In genomic region chr2:142560896-142561500, GRCm38 (mm10) we compare ENCODE assay signal across 9 mouse cellular contexts.
DNase-seq lines count a peak whose midpoint lies in the region; ATAC-seq lines count a peak whose summit lies in the region.
"Had no signal": no experiment of that assay in that cellular context is flagged by ENCODE, and none has a peak within 500 bp of the region (broad histone marks: within the 10 kb centered on the region; RNA-seq: fewer than 3 reads in every experiment).

No protein-coding gene starts in this region.

- H3K27me3 ChIP-seq in limb, embryonic 13.5 days: no peaks in the 10 kb centered on the region
- no peaks in the 10 kb centered on the region for H3K27me3 ChIP-seq in limb, embryonic 10.5 days (ENCODE audit: low read depth, poor library complexity, severe bottlenecking)
- H3K27me3 ChIP-seq in embryonic facial prominence, embryonic 14.5 days (replicated peaks; ENCODE audit: control insufficient read depth, insufficient read depth, low read length): no peaks in the 10 kb centered on the region
- H3K27me3 ChIP-seq in hindbrain, embryonic 14.5 days (ENCODE audit: control insufficient read depth, insufficient read depth, low read length): no peaks in the 10 kb centered on the region
- no peaks in the 10 kb centered on the region for H3K27me3 ChIP-seq in neural tube, embryonic 14.5 days (ENCODE audit: control insufficient read depth, insufficient read depth, low read length)

- H3K9me3 ChIP-seq in limb, embryonic 13.5 days: no peaks in the 10 kb centered on the region
- H3K9me3 ChIP-seq in limb, embryonic 10.5 days (replicated peaks): no peaks in the 10 kb centered on the region
- no peaks in the 10 kb centered on the region for H3K9me3 ChIP-seq in embryonic facial prominence, embryonic 14.5 days (ENCODE audit: control insufficient read depth, low read length)
- H3K9me3 ChIP-seq in hindbrain, embryonic 14.5 days (ENCODE audit: control insufficient read depth, low read length): no peaks in the 10 kb centered on the region
- no peaks in the 10 kb centered on the region for H3K9me3 ChIP-seq in neural tube, embryonic 14.5 days (ENCODE audit: control insufficient read depth, low read length)

- DNase-seq in limb, embryonic 10.5 days (ENCODE audit: low spot score): no peak
- peak; percentile 61 for DNase-seq in embryonic facial prominence, embryonic 14.5 days (ENCODE audit: low spot score)
- DNase-seq in hindbrain, embryonic 14.5 days (ENCODE audit: low spot score): peak; percentile 32
- DNase-seq in spleen, adult 18-20 months: no peak
- no peak for DNase-seq in adrenal gland, postnatal 25 days

- H3K27ac ChIP-seq in limb, embryonic 13.5 days: no peak overlapping the region
- H3K27ac ChIP-seq in limb, embryonic 10.5 days: no peak overlapping the region
- H3K27ac ChIP-seq in embryonic facial prominence, embryonic 14.5 days (replicated peaks; ENCODE audit: low read depth, low read length): no peak overlapping the region
- H3K27ac ChIP-seq in hindbrain, embryonic 14.5 days: no peak overlapping the region
- H3K27ac ChIP-seq in neural tube, embryonic 14.5 days (ENCODE audit: low read depth, low read length): peak overlapping the region; percentile 28; the same call in 1 of the 2 replicates
- H3K27ac ChIP-seq: liver, embryonic 14.5 days had no signal

- H3K9ac ChIP-seq in limb, embryonic 13.5 days: no peak overlapping the region
- no peak overlapping the region for H3K9ac ChIP-seq in embryonic facial prominence, embryonic 14.5 days (ENCODE audit: low read depth, low read length)
- no peak overlapping the region for H3K9ac ChIP-seq in hindbrain, embryonic 14.5 days
- H3K9ac ChIP-seq in neural tube, embryonic 14.5 days (replicated peaks; ENCODE audit: low read depth, low read length): no peak overlapping the region
- H3K9ac ChIP-seq: liver, embryonic 14.5 days had no signal

- H3K36me3 ChIP-seq in limb, embryonic 13.5 days: no peaks in the 10 kb centered on the region
- no peaks in the 10 kb centered on the region for H3K36me3 ChIP-seq in limb, embryonic 10.5 days
- H3K36me3 ChIP-seq in embryonic facial prominence, embryonic 14.5 days (ENCODE audit: control insufficient read depth, insufficient read depth, low read length): no peaks in the 10 kb centered on the region
- H3K36me3 ChIP-seq in hindbrain, embryonic 14.5 days (replicated peaks; ENCODE audit: control insufficient read depth, insufficient read depth): no peaks in the 10 kb centered on the region
- no peaks in the 10 kb centered on the region for H3K36me3 ChIP-seq in neural tube, embryonic 14.5 days (ENCODE audit: control insufficient read depth, insufficient read depth, low read length)

- H3K4me1 ChIP-seq in limb, embryonic 13.5 days: peaks cover 7% of the 10 kb centered on the region
- H3K4me1 ChIP-seq in limb, embryonic 10.5 days: peaks cover 7% of the 10 kb centered on the region; the same call in 1 of the 2 replicates
- H3K4me1 ChIP-seq in embryonic facial prominence, embryonic 14.5 days (ENCODE audit: control insufficient read depth, insufficient read depth, low read length): no peaks in the 10 kb centered on the region
- no peaks in the 10 kb centered on the region for H3K4me1 ChIP-seq in hindbrain, embryonic 14.5 days (replicated peaks; ENCODE audit: control insufficient read depth, insufficient read depth, low read length)
- no peaks in the 10 kb centered on the region for H3K4me1 ChIP-seq in neural tube, embryonic 14.5 days (ENCODE audit: control insufficient read depth, insufficient read depth, low read length)

- 35% methylated on average over 4 of the region's 4 CpGs for WGBS in limb, embryonic 13.5 days
- WGBS in limb, embryonic 10.5 days: 83% methylated on average over 4 of the region's 4 CpGs
- WGBS in embryonic facial prominence, embryonic 14.5 days: 49% methylated on average over 4 of the region's 4 CpGs
- 49% methylated on average over 4 of the region's 4 CpGs for WGBS in hindbrain, embryonic 14.5 days
- 40% methylated on average over 4 of the region's 4 CpGs for WGBS in neural tube, embryonic 14.5 days

- peak; percentile 28; the same call in 1 of the 2 replicates for ATAC-seq in limb, embryonic 13.5 days (ENCODE audit: low FRiP score, low read depth)
- no peak for ATAC-seq in embryonic facial prominence, embryonic 14.5 days (ENCODE audit: low read depth)
- ATAC-seq in hindbrain, embryonic 14.5 days (ENCODE audit: low FRiP score): peak; percentile 89
- peak; percentile 91 for ATAC-seq in neural tube, embryonic 14.5 days (ENCODE audit: low read depth)
- no peak for ATAC-seq in erythroid progenitor cell, adult 5-6 weeks (replicated peaks; ENCODE audit: low FRiP score, poor library complexity, severe bottlenecking)

- no peak overlapping the region for H3K4me2 ChIP-seq in limb, embryonic 13.5 days (replicated peaks)
- no peak overlapping the region for H3K4me2 ChIP-seq in embryonic facial prominence, embryonic 14.5 days (ENCODE audit: low read depth, low read length)
- H3K4me2 ChIP-seq in hindbrain, embryonic 14.5 days (replicated peaks): no peak overlapping the region
- H3K4me2 ChIP-seq in neural tube, embryonic 14.5 days (ENCODE audit: low read depth, low read length): no peak overlapping the region

- H3K4me3 ChIP-seq in limb, embryonic 13.5 days: no peak overlapping the region
- no peak overlapping the region for H3K4me3 ChIP-seq in limb, embryonic 10.5 days
- no peak overlapping the region for H3K4me3 ChIP-seq in embryonic facial prominence, embryonic 14.5 days (ENCODE audit: low read depth, low read length)
- H3K4me3 ChIP-seq in hindbrain, embryonic 14.5 days (replicated peaks; ENCODE audit: low read length): no peak overlapping the region
- H3K4me3 ChIP-seq in neural tube, embryonic 14.5 days (ENCODE audit: low read depth, low read length): no peak overlapping the region

Comparison
In these comparisons a context has a peak if more than half of its experiments do, and no peak if none do; other contexts are left out.
1. ATAC-seq: peak in limb, embryonic 13.5 days (single experiment), hindbrain, embryonic 14.5 days (single experiment) and neural tube, embryonic 14.5 days (single experiment); none in embryonic facial prominence, embryonic 14.5 days (single experiment) and erythroid progenitor cell, adult 5-6 weeks (single experiment).
2. DNase-seq: peak in embryonic facial prominence, embryonic 14.5 days (single experiment) and hindbrain, embryonic 14.5 days (single experiment); none in limb, embryonic 10.5 days (single experiment), spleen, adult 18-20 months (0 of 2) and adrenal gland, postnatal 25 days (single experiment).